Mouse (Mus musculus) kidney, postnatal 14 days (tissue): Measurements from ENCODE around the gene Cldn6.
A peak's percentile ranks its signal among the peaks of the same experiment; 100 is the strongest.

Source experiments
- DNase-seq: peaks from one replicate; pipeline ENCODE4 v3.0.0; 2022; ENCODE audit warnings: mixed read lengths

The Cldn6 gene

DNA sequence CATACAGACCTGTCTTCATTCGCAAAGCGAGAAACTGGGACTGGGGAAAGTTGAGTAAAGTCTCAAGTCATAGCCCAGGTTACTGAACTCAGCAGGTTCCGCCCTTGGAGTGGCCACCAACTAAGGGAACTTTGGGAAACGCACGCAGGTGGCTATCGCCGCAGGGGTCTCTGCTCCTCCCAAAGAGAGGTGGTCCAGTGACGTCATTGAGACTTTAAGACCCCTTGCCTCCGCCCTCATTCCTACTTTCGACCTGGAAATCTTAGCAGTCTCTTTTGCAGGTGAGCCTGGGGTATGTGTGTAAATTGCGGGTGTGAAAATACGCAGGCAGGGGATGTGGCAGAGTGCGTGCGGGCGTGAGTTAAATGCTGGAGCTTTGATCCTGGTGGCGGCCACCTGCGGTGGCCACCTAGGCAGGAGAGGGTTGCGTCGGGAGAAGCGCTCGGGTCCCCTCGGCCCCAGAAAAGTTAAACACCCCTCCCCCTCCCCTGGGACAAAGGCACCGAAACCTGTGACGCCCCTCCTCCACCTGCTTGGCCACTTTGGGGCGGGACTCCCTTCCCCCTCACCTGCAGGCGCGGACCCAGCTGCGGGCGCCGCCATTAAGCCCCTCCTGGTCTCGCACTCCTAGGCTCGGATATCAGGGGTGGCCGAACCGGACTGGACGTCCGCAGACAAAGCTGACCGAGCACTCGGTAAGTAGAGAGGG is at the start of gene Cldn6:
TSS of gene Cldn6 (plus strand) at position 123 of the 709 bp plus-strand sequence.
- no peak for DNase-seq

DNA sequence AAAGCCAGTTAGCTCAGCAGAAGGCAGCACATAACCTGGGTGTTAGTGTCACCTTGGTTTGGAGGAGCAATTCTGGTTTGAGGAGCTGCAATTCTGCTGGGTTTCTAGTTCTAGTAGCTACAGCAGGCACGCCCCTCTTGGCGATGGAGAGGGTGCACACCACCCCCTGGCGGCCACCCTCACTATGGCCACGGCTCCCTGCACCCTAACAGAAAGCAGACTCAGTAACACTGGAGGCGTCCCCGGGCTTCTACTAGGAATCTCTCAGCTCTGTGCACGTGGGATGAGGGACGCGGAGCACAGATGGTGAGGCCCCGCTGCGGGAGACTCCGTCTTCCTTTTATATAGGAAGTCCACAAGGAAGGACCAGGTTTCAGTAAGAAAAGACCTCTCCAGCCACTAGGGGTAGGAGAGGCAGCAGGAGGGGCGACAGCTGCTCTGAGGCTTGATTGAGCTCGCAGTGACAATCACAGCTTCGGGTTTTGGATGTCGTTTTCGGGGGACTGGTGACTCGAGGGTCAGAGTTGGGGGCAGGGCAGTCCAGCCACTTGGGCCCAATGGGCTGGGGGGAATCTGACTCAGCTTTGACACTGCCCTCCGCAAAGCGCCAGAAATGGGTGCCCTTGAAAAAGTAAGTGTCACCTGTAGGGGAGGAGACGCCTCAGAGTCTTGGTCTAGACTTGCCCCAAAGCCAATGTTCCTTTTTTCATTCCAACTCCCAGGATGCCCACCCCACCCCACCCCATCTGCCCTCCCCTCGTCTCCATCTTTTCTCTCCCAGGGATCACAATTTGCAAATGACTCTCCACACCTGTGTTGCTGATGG is 48.6 kb upstream of the Cldn6 start:
- DNase-seq, result peak; percentile 82

DNA sequence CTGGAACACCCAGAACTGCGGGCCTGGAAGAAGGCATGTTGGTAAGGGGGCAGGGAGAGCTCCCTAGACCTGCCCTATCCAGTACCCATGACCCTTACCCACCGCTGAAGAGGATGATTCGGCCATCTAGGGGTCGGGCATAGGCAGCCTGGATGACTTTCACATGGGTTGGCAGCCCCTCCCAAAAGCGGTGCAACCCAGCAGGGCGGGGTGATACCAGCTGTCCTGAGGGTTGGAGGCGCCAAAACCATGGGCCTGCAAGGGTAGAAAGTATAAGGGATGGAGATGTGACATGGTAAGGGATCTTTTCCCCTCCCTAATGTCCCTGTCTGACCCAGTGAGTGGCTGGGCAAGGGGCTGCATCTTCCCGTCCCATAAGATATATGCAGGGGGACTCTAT is 47.8 kb upstream of the Cldn6 start:
- DNase-seq, result no peak

DNA sequence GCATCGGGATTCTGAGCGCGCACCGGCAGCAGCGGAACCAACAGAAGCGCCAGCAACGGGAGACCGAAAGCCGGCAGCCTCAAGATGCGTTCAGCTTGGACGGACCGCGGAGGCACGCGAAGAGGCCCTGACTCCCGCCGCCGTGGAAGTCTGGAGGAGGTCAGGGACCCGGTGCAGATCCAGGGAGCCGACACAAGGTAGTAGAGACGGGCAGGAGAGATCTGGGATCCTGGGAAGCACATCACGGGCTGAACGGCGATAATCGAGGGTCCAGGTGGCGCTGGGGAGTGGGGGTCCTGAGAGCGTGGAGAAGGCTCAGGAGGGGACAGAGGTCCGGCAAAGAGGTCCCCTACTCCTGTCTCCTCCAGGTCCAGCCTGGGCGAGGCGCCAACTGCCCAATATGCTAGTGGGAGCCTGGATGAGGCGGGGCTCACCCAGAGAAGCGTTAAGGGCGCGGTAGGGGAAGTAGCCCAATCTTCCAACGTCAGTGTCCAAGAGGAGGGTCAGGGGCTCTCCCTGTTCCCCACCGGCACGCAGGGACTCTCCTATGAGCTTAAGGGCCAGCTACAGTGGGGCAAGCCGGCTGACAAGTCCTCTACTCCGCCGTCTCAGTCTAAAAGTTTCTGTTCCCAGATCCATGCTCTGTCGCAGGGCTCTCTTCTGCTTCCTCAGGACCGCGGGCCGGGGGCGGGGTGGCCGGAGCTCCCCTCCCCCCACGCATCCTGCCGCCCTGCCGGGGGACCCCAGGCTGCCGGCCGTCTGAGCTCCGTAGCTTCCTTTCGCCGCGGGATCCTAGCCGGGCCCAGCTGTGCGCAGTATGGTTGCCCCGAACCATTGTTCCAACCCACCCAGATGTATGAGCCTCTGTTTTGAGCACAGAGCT is 34.2 kb upstream of the Cldn6 start, which contains the start of gene Mmp25:
TSS of gene Mmp25 (minus strand) at position 665 of the 883 bp plus-strand sequence.
- DNase-seq, result peak; percentile 30

DNA sequence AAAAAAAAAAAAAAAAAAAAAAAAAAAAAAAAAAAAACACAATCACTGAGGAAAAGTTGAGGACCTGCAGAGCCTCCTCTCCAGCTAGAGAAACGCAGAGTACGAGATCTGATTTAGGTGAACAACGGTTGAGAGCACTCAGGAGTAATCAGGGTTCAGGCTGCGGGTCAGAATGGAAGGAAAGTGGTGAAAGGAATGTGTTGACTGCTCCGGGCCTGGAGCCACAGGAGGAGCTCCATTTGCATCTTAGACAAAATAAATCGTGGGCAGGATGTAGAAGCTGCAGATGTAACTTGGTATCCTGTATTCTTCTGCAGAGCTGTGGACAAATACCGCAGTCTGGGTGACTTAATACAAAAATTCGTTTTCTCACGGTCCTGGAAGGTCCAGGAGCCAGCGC is 33.2 kb upstream of the Cldn6 start:
- DNase-seq, result no peak

DNA sequence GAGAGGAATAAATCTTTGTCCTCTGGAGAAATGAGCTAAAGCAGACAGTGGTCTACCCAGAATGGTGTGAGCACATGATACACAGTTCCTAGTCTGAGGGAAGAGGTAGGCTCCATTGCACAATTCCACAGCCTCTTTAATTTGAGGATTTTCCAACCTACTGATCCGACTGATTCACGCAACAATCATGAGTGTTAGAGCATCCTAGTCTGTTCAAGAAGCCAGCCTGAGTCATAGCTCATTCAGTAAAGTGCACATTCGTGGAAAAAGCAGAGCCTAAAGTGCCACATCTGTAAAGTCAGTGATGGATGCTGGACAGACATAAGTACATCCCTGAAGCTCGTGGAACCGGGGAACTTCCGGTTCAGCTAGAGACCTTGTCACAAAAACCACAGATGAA is 27.7 kb upstream of the Cldn6 start:
- DNase-seq, result no peak

DNA sequence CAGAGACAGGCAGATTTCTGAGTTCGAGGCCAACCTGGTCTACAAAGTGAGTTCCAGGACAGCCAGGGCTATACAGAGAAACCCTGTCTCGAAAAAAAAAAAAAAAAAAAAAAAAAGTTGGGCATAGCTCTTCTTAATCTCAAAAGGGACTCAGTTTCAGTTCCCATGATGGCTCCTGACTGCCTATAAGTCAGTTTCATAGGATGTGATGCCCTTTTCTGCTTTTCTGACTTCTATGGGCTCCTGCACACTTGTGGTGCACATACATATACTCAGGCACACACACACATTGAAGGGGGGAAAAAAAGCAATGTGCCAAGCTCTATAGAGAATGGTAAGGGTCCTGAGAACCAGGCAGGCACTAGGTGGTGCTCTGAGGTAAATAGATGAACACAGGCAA is 25.7 kb upstream of the Cldn6 start:
- no peak for DNase-seq

DNA sequence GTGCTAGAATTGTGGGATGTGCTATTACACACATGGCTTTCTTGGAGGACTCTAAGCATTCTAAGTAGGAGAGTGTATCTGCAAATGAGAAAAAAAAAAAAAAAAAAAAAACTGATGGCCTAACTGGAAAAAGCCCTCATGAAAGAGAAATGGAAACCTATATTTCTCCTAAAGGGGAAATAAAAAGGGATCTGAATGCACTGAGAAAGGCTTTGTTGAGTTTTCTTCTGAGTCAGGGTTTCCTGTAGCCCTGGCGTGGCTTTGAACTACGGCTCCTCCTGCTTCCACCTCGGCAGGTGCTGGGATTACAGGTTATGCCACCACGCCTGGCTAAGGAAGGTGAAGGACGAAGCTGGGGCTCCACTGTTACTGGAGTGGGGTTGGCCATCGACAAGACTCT is 25.0 kb upstream of the Cldn6 start:
- no peak for DNase-seq

DNA sequence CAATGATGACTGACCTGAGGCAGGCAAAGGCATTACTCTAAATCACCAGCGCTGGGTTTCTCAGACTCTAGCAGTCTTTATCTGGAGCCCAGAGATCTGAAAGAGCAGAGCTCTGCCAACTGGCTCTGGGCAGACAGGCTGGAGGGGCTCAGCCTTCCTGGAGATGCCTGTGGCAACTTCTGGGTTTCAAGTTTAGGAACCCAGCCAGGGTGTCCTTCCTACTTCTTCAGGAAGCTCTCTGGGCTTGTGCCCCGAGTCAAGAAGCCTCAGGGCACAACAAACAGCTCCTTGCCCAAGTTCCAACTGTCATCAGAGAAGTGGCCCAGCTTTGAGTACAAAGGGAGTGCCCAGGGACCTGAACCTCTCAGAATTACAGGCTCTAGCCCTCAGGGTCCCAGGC is 24.6 kb upstream of the Cldn6 start:
- DNase-seq, result no peak

DNA sequence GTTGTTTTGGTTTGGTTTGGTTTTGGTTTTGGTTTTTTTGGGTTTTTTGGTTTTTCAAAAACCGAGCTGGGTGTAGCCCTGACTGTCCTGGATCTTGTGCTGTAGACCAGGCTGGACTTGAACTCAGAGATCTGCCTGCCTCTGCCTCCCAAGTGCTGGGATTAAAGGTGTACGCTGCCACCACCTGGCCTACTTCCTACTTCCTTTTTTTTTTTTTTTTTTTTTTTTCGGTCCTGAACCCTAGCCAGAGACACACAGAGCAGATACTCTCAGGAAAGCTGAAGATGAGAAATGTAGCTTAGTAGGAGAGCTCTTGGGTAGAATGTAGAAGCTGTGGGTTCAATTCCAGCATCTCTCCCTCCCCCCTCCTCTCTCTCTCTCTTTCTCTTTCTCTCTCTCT is 20.6 kb upstream of the Cldn6 start:
- DNase-seq, result no peak

DNA sequence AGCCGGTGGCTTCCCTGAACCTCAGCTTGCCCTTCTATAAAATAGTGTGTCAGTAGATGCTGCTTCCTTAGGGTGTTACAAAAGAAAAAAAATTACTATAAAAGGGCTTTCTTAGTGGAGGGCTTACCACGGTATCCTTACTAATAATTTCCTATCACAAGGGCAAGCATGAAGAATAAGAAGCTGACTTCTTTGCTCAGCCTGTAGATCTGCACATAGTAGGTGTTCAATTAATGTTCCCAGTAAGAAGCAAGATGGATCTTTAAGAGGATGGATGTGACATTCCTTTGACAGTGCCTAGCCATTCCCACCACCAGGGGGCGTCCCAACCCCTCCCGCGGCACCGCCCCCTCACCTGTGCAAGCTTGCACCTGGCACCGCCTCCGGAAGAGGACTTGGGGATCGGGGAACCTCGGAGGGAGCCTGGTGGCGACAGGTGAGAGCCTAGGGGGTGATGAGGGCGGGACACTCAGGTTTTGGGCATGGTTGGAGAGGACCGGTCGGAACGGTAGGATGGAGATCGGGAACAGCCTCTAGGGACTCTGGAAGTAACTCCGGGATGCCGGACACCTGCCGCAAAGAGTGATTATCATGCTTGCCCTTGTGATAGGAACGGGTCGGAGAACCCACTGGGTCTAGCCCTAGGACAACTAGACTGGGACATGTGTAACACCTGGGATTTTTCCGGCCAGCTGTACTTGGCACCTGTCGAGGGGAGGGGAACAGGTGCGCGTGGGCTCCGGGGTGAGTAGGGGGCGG is 18.8 kb upstream of the Cldn6 start, which contains the start of gene Bicdl2:
TSS of gene Bicdl2 (plus strand) at position 390 of the 759 bp plus-strand sequence.
- DNase-seq, result peak; percentile 82

DNA sequence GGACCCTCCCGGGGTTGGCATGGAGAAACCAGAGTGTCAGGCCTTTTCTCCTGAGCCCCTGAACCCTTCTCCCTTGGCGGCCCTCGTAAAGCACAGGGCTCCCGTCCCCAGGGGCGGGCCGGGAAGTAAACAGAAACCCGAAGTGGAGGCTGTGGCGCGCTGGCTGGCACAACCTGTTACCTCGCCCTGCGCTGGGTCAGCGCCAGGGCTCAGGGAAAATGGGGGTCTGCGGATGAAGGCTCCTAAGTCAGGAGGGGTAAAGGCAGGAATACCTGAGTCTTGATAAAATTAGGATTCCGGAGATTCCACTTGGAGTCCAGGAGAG is 18.2 kb upstream of the Cldn6 start:
- DNase-seq, result no peak

DNA sequence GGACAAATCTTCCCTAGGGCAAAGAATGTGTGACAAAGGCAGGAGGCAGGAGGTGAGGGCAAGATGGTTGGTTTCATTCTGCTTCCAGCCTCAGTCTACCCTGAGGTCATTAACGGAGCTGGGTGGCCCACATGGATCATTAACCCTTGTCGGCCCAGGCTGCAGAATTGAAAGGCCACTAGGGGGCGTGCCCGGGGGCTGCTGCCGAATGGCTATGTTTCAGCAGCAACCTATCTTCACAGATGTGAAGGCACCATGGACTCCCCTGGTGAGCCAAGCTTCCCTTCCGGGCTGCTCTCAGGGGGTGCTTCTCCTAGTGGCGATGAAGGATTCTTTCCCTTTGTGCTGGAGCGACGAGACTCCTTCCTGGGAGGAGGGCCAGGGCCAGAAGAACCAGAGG is 17.5 kb upstream of the Cldn6 start:
- no peak for DNase-seq

DNA sequence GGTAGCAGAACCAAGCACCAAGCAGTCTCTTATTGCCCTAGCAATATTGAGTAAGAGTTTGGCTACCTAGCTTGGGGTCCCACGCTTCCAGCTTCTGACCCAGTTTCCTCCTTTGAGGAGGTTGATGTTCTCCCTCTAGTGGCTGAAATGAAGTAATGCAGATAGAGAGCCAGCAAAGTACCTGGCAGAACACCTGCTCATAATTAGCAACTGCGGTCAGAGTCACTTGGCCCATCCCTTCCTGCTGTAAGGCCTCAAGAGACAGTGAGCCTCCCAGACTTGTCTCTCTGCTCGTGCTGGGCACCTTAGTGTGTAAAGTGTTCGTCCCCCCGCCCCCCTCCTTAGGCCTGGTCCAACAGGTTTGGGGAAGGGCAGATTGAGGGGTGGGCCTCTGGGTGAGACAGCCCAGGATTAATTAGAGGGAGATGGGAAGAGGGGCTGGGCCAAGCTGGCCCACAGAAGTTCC is 14.5 kb upstream of the Cldn6 start:
- DNase-seq, result no peak

DNA sequence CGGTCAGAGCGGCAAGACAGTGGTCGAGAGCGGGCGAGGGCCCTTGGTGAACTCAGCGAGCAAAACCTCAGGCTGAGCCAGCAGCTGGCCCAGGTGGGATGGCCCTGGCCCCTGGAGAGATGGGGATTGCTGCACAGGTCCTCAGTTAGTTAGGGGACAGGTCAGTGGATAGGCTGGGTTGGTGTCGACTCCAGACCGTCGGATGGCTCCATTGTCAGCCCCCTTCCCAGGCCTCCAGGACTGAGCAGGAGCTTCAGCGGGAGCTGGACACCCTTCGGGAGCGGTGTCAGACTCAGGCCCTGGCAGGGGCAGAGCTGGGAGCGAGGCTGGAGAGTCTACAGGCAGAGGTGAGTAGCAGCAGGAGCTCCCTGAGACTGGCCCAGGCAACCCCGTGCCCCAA is 13.5 kb upstream of the Cldn6 start:
- no peak for DNase-seq

DNA sequence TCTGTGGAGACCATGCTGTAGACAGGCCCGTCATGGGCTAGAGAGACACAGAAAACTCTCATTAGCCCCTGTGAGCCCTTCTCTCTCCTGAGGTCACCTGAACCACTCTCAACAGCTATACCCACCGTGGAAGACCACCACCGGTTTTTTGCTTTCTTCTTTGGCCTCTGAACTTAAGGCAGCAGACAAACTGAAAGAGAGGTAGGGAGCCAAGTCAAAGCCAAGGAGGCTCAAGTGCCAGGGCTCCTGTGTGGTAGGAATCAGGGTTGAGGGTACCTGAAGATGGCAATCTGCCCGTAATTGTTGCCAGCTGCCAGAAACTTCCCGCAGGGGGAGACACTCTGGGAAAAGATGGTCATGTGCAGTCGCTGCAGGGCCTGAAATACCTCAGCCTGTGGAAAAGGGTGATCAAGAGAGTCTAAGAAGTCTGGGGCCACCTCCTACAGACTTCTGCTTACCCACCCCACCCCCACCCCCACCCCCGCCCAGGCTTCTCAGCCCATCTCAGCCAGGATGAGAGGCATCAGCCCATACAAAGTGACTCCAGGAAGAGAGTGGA is 8.5 kb upstream of the Cldn6 start:
- no peak for DNase-seq

DNA sequence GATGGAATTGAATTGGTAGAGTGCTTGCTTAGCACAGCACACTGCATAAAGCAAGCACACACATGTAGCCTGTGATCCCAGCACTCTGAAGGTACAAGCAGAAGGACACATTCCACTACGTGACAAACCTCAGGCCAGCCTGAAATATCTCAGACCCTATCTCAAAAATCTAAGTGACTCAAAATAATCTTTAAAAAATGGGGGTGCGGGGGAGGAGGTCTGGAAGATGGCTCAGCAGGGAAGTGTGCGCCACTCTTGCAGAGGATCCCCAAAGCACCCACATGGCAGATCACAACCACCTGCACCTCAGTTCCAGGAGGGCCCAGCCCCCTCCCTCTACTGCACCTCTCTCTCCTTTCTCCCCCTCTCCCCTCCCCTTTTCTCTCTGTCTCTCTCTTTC is 7.5 kb upstream of the Cldn6 start:
- no peak for DNase-seq

DNA sequence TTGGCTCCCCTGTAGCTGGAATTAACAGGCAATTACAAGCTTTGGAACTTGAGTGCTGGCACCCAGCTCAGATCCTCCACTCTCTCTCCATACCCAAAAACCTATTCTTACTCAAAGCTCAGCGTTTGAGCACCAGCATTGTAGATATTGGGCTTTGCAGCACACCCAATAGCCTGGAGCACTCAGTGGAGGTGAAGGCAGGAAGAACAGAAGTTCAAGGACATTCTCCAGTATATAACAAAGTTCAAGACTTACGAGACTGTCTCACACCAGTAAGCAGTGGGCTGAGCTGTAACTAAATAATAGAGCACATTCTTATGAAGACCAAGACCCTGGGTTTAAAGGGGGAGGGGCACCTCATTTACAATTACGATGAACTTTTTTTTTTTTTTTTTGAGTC is 6.3 kb upstream of the Cldn6 start:
- DNase-seq, result no peak

DNA sequence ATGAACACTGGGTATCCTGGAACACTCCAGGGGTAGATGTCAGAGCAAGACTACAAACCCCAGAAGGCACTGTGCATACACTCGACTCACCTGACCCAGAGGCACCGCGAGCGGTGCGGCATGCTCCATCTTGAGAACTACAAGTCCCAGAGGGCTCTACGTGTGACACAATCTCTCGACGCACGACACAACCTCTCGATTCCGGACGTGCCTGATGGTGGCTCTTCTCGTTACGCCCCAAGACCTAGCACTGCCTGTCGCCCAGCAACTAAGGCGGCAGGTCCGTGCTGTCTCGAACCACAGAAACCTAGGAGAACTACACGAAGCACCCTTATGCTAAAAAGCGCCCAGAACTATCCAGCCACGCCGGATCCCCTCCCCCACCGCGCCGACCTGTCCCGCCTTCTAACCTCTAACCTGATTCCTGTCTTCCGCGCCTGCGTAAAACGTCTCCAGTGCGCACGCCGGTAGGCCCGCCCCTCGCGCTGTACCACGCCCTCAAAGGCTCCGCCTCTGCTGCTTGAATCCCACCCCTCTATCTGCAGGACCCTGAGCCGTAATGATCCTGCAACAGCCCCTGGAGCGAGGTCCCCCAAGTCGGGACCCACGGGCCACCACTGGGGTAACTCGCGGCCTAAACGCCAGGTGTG is 5.5 kb upstream of the Cldn6 start, which contains the start of the genes Hcfc1r1 and Thoc6:
TSS of gene Hcfc1r1 (plus strand) at position 173 of the 650 bp plus-strand sequence.
TSS of gene Thoc6 (minus strand) at position 459 of the 650 bp plus-strand sequence.
- peak; percentile 96 for DNase-seq

DNA sequence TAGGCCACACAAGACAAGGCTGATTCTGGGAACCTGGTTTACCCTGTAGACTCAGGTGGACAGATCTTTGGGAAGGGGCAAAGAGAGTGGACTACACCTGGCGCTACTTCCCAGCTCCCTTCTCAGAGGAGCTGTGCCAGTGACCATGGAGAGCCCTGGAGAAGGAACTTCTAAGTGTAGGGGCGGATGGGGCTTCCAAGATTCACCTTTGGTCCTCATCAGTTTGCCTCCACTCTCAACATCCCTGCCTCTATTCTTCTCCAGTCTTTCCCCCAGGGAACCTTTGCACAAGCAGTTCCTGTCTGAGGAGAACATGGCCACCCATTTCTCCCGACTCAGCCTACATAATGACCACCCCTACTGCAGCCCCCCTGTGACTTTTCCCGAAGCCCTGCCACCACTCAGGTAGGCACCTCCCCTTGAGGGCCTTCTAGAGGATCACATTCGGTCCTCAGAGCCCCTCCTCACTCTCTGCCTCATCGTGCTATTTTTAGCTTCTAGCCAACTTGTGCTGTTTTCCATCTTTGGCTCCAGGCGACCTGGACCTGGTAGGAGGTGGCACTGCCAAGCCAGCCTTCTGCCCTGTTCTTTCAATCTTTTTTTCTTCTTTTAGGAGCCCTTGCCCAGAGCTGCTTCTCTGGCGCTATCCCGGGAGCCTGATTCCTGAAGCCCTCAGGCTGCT is 4.6 kb upstream of the Cldn6 start:
- DNase-seq, result no peak

DNA sequence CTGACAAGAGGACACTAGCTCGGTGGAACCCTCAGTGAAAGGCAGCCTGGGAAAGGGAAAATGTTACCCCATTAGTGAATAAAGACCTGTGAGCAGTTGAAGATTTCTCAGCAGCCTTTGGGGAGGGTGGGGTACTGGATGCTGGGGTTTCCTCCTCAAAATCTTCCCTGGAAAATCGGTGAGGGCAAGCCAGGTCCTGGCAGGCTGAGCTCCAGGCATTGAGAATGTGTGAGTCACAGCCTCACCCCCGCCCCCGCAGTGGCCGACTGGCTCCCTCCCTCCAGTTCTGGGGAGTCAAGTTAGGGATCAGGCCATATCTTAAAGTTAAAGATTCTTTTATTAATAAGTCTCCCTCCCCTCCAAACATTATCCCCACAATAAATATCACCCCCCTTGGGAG is 3.9 kb upstream of the Cldn6 start:
- DNase-seq, result peak; percentile 40
